Mouse (Mus musculus) heart, postnatal 36 days (tissue): ENCODE results near the gene Mfsd12. TPM values are rescaled to one million over a fixed set of nuclear protein-coding genes. Genes with fewer than 3 reads are reported as not detected.
A peak's percentile ranks its signal among the peaks of the same experiment; 100 is the strongest.

Source experiments
- DNase-seq, 2 experiments: peaks; one replicate each; pipeline ENCODE4 v3.0.0; 2021 to 2022
- intact Hi-C: fragments of 180-260 bp; cut with DNase I; formaldehyde crosslinking; loops from one replicate; pipeline ENCODE4 v1.15.1; 2025
- total RNA-seq, 2 experiments: library from RNA; stranded (reverse); gene quantifications; 2 replicates each; pipeline ENCODE4 v1.2.3; 2021

Gene Mfsd12
- 10 to 100 TPM; 11.7 to 12.5 TPM for total RNA-seq

GRCm38 (mm10) chr10:81356991-81357844 lies at the start of gene Mfsd12:
TSS of gene Mfsd12 (plus strand) at chr10:81357491.
- intact Hi-C loops: no loop called here
- peak; percentile 92 to 93 for DNase-seq

- DNase-seq: no peak
- intact Hi-C loops: no loop called here
These were observed 47.7 kb upstream of the Mfsd12 start for GRCm38 (mm10) chr10:81309571-81309970.

GRCm38 (mm10) chr10:81313581-81313980 lies 43.7 kb upstream of the Mfsd12 start:
- intact Hi-C loops: no loop called here
- DNase-seq: no peak

- intact Hi-C loops: no loop called here
- DNase-seq: no peak
These were observed 43.1 kb upstream of the Mfsd12 start for GRCm38 (mm10) chr10:81314201-81314600.

- intact Hi-C loops: no loop called here
- no peak for DNase-seq
These were observed 41.7 kb upstream of the Mfsd12 start for GRCm38 (mm10) chr10:81315587-81315986.

- no peak for DNase-seq
- intact Hi-C loops: no loop called here
These were observed 40.8 kb upstream of the Mfsd12 start for GRCm38 (mm10) chr10:81316338-81317060.

- intact Hi-C loops: no loop called here
- DNase-seq: no peak
These were observed 40.0 kb upstream of the Mfsd12 start for GRCm38 (mm10) chr10:81317273-81317672.

GRCm38 (mm10) chr10:81318589-81319329 lies 38.5 kb upstream of the Mfsd12 start:
- intact Hi-C loops: loop anchor here (2.0 kb wide), 1 partner anchor 26 kb away; the partner anchor contains the start of gene Pip5k1c

GRCm38 (mm10) chr10:81319330-81319699 lies 38.0 kb upstream of the Mfsd12 start:
- intact Hi-C loops: loop anchor here (2.0 kb wide), 1 partner anchor 27 kb away; the partner anchor contains the start of gene Pip5k1c
- peak in 1 of 2 experiments; percentile 36 for DNase-seq

More at GRCm38 (mm10) chr10:81318589-81319329, 38.5 kb upstream of the Mfsd12 start:
- no peak for DNase-seq

- intact Hi-C loops: loop anchor here (2.0 kb wide), 1 partner anchor 27 kb away; the partner anchor contains the start of gene Pip5k1c
- DNase-seq: peak in 1 of 2 experiments; percentile 93
These were observed 37.3 kb upstream of the Mfsd12 start for GRCm38 (mm10) chr10:81319741-81320549.

GRCm38 (mm10) chr10:81320550-81321347 lies 36.5 kb upstream of the Mfsd12 start, which contains the start of gene Cactin:
TSS of gene Cactin (plus strand) at chr10:81321103.
- peak; percentile 96 to 98 for DNase-seq
- intact Hi-C loops: no loop called here

GRCm38 (mm10) chr10:81321436-81321835 lies 35.9 kb upstream of the Mfsd12 start:
- DNase-seq: no peak
- intact Hi-C loops: no loop called here

- DNase-seq: no peak
- intact Hi-C loops: no loop called here
These were observed 34.8 kb upstream of the Mfsd12 start for GRCm38 (mm10) chr10:81322444-81322843.

- no peak for DNase-seq
- intact Hi-C loops: no loop called here
These were observed 34.0 kb upstream of the Mfsd12 start for GRCm38 (mm10) chr10:81323141-81323775.

- intact Hi-C loops: no loop called here
- DNase-seq: no peak
These were observed 33.3 kb upstream of the Mfsd12 start for GRCm38 (mm10) chr10:81323791-81324530.

- no peak for DNase-seq
- intact Hi-C loops: no loop called here
These were observed 32.1 kb upstream of the Mfsd12 start for GRCm38 (mm10) chr10:81325176-81325575.

GRCm38 (mm10) chr10:81325781-81326180 lies 31.5 kb upstream of the Mfsd12 start:
- DNase-seq: no peak
- intact Hi-C loops: loop anchor here (2.0 kb wide), 1 partner anchor 15 kb away; no protein-coding TSS in a partner anchor

GRCm38 (mm10) chr10:81326858-81327257 lies 30.4 kb upstream of the Mfsd12 start:
- intact Hi-C loops: loop anchor here (2.0 kb wide), 1 partner anchor 14 kb away; no protein-coding TSS in a partner anchor
- DNase-seq: peak; percentile 49 to 60
